Mouse (Mus musculus): ENCODE measurements around the gene Ppp1r14a. TPM values are rescaled to one million over a fixed set of nuclear protein-coding genes. Genes with fewer than 3 reads are reported as not detected.

The Ppp1r14a gene
- polyA plus RNA-seq (2015; fragmentation: Nextera tagmentation; extraction: Ambion mirVana), result 5.5 and 5.8 TPM in 2 replicates

DNA sequence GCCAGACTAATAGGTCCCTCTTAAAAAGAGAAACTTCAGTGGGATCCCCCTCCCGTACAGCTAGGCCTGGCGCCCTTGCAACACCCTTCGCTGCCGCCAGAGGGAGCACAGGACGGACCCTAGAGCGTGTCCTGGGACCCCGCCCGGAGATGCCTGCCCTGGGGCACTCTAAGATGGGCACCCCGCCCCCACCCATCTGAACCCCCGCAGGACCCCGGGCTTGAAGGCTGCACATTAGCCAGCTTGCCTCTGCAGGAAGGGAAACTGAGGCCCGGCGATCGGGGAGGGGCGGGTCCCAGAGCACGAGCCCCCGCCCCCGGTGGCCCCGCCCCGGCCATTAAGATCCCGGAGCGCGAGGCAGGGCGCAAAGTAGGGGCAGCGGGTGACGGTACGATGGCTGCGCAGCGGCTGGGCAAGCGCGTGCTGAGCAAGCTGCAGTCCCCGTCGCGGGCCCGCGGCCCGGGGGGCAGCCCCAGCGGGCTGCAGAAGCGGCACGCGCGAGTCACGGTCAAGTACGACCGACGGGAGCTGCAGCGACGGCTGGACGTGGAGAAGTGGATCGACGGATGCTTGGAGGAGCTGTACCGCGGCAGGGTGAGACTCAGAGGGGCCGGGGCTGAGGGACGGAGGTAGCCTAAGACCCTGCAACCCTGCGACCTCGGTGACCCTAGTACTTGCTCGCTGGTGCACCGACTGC lies at the start of gene Ppp1r14a:
Ppp1r14a (plus strand) TSS at position 367 of the 697 bp plus-strand sequence.
- peak within 1 kb of the TSS; percentile 24; the same call in 1 of the 2 replicates for H3K27ac ChIP-seq (ENCODE audit: low read depth)

DNA sequence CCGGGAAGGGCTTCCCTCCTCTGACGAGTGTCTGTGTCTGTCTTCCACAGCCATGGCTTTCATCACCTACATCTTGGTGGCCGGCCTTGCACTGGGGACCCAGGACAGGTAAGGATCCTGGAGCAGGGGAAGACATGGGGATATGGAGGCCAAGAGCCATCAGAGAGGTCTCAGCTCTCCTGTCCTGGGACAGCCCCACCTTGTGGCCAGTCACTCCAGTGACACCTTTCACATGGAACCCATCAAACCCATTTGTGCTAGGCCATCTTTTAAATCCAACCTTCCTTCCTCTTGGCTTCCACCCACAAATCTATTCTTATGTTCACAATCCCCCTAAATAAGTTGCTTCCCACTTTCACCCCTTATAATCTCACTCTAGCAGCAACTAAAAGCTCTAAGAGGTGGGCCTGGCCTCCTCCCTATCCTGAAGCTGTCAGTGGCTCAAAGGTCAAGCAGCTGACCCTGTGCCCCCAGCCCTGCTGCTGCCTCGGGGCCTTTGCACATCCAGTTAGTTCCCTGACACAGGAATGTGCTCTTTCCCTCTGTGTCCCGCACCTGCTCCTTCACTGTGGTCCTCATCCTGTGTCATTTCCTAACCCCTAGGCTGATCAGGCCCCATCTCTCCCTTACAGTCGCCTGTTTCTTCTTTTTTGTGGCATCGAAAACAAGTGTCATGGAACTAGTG lies 44.2 kb upstream of the Ppp1r14a start:
- DNase-seq, result peak; percentile 51
- TF ChIP-seq CTCF (IDR thresholded peaks at IDR 0.05; ENCODE audit: low read depth) (peak; percentile 73), EP300 (IDR thresholded peaks at IDR 0.05; ENCODE audit: low read depth) (no peak)
- Histone ChIP-seq H3K4me1 (ENCODE audit: insufficient read depth) (peaks cover 12% of the 10 kb centered on the region), H3K4me3 (ENCODE audit: low read depth, low read length) (no peak overlapping the region), H3K9me3 (ENCODE audit: low read length) (no peaks in the 10 kb centered on the region), H3K36me3 (replicated peaks; ENCODE audit: insufficient read depth, low read length) (peaks cover 3% of the 10 kb centered on the region; the same call in 1 of the 2 replicates), H3K27ac (ENCODE audit: low read depth) (no peak overlapping the region), H3K27me3 (ENCODE audit: insufficient read depth, low read length) (no peaks in the 10 kb centered on the region), H3K4me2 (ENCODE audit: low read depth, low read length) (no peak overlapping the region), H3K9ac (replicated peaks) (no peak overlapping the region)
- no peak for ATAC-seq
- 72% methylated on average over 7 of the region's 7 CpGs for WGBS (ENCODE audit: insufficient replicate concordance)

More for the DNA sequence above, at the start of gene Ppp1r14a:
- peak; percentile 55; the same call in 1 of the 2 replicates for ATAC-seq
- Histone ChIP-seq H3K4me2 (ENCODE audit: low read depth, low read length) (peak within 1 kb of the TSS; percentile 89), H3K9me3 (ENCODE audit: low read length) (no peaks in the 10 kb centered on the region), H3K27me3 (ENCODE audit: insufficient read depth, low read length) (0 out of 2 replicates have a peak, but pooled peaks cover 7% of the 10 kb centered on the region), H3K4me1 (ENCODE audit: insufficient read depth) (peaks cover 22% of the 10 kb centered on the region), H3K36me3 (replicated peaks; ENCODE audit: insufficient read depth, low read length) (no peaks in the 10 kb centered on the region), H3K4me3 (ENCODE audit: low read depth, low read length) (peak within 1 kb of the TSS; percentile 53), H3K9ac (replicated peaks) (peak within 1 kb of the TSS; percentile 37)
- TF ChIP-seq CTCF (IDR thresholded peaks at IDR 0.05; ENCODE audit: low read depth), result peak; percentile 79
- TF ChIP-seq EP300 (IDR thresholded peaks at IDR 0.05; ENCODE audit: low read depth), result no peak
- peak; percentile 80 for DNase-seq
- WGBS (ENCODE audit: insufficient replicate concordance), result 2% methylated on average over 56 of the region's 59 CpGs

DNA sequence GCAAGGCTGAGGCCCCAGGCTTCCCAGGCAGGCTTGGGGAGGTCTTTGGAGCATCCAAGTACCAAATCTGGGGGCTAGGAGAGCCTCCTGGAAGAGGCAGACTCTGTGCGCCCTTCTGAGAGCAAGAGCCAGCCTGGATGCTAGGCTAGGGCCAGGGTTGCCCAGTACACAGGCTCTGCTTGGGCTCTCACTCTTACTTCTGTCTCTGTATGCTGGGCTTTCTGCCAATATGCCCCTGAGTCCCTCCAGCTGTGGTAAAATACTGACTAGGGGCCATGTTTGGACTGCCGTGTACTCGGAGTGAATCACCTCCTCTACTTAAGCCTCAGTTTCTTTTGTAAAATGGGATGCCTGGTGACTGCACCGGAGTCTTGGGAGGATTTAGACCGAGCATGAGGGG lies 43.1 kb upstream of the Ppp1r14a start:
- WGBS (ENCODE audit: insufficient replicate concordance), result 84% methylated on average over 5 of the region's 5 CpGs
- Histone ChIP-seq H3K4me1 (ENCODE audit: insufficient read depth) (peaks cover 11% of the 10 kb centered on the region), H3K9ac (replicated peaks) (no peak overlapping the region), H3K4me3 (ENCODE audit: low read depth, low read length) (no peak overlapping the region), H3K27me3 (ENCODE audit: insufficient read depth, low read length) (no peaks in the 10 kb centered on the region), H3K36me3 (replicated peaks; ENCODE audit: insufficient read depth, low read length) (peaks cover 3% of the 10 kb centered on the region; the same call in 1 of the 2 replicates), H3K9me3 (ENCODE audit: low read length) (no peaks in the 10 kb centered on the region), H3K27ac (ENCODE audit: low read depth) (no peak overlapping the region), H3K4me2 (ENCODE audit: low read depth, low read length) (no peak overlapping the region)
- ATAC-seq (no peak), DNase-seq (no peak)
- no peak for TF ChIP-seq CTCF (IDR thresholded peaks at IDR 0.05; ENCODE audit: low read depth)
- no peak for TF ChIP-seq EP300 (IDR thresholded peaks at IDR 0.05; ENCODE audit: low read depth)

GRCm38 (mm10) chr7:29246619-29247313 lies 42.3 kb upstream of the Ppp1r14a start:
- no peak for TF ChIP-seq CTCF (IDR thresholded peaks at IDR 0.05; ENCODE audit: low read depth)
- TF ChIP-seq EP300 (IDR thresholded peaks at IDR 0.05; ENCODE audit: low read depth), result no peak
- H3K36me3 ChIP-seq (replicated peaks; ENCODE audit: insufficient read depth, low read length), result peaks cover 3% of the 10 kb centered on the region; the same call in 1 of the 2 replicates
- peak overlapping the region; percentile 81; the same call in 1 of the 2 replicates for H3K4me2 ChIP-seq (ENCODE audit: low read depth, low read length)
- 81% methylated on average over 21 of the region's 21 CpGs for WGBS (ENCODE audit: insufficient replicate concordance)
- H3K27ac ChIP-seq (ENCODE audit: low read depth), result no peak overlapping the region
- ATAC-seq (no peak), DNase-seq (no peak)
- H3K27me3 ChIP-seq (ENCODE audit: insufficient read depth, low read length), result no peaks in the 10 kb centered on the region
- H3K4me3 ChIP-seq (ENCODE audit: low read depth, low read length), result no peak overlapping the region
- peaks cover 11% of the 10 kb centered on the region for H3K4me1 ChIP-seq (ENCODE audit: insufficient read depth)
- no peaks in the 10 kb centered on the region for H3K9me3 ChIP-seq (ENCODE audit: low read length)
- H3K9ac ChIP-seq (replicated peaks), result no peak overlapping the region

DNA sequence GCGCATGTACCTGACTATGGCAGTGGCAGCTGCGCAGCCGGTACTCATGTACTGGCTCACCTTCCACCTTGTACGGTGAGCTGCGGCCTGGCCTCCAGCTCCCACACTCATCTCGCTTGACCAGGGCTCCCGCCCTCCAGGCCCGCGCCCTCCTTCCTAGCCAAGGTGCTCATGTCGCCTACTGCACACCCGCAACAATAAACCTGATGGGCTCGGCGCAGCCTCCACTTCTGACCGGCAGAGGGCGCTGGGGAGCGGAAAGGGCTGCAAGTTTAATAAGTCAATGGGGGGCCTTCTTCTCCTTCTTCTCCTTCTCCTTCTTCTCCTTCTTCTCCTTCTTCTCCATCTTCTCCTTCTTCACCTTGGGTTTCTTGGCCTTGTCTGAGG lies 41.8 kb upstream of the Ppp1r14a start:
- H3K9ac ChIP-seq (replicated peaks), result 0 out of 2 replicates have a peak overlapping the region, but pooled peaks have one; percentile 17
- TF ChIP-seq CTCF (IDR thresholded peaks at IDR 0.05; ENCODE audit: low read depth) (peak; percentile 96), EP300 (IDR thresholded peaks at IDR 0.05; ENCODE audit: low read depth) (no peak)
- H3K9me3 ChIP-seq (ENCODE audit: low read length), result no peaks in the 10 kb centered on the region
- DNase-seq (peak; percentile 87), ATAC-seq (peak; percentile 26; the same call in 1 of the 2 replicates)
- peak overlapping the region; percentile 39 for H3K4me3 ChIP-seq (ENCODE audit: low read depth, low read length)
- H3K27me3 ChIP-seq (ENCODE audit: insufficient read depth, low read length), result no peaks in the 10 kb centered on the region
- no peak overlapping the region for H3K27ac ChIP-seq (ENCODE audit: low read depth)
- peaks cover 9% of the 10 kb centered on the region for H3K4me1 ChIP-seq (ENCODE audit: insufficient read depth)
- WGBS (ENCODE audit: insufficient replicate concordance), result 31% methylated on average over 16 of the region's 16 CpGs
- peaks cover 3% of the 10 kb centered on the region; the same call in 1 of the 2 replicates for H3K36me3 ChIP-seq (replicated peaks; ENCODE audit: insufficient read depth, low read length)
- H3K4me2 ChIP-seq (ENCODE audit: low read depth, low read length), result peak overlapping the region; percentile 81

Data from liver, postnatal 0 days (tissue).